Mouse (Mus musculus): ENCODE results near the gene Fndc10.
"Not testable (repeated sequence)": the region's sequence is repeated elsewhere in the genome, so short reads cannot be mapped to it uniquely, and the experiment has no call there.

Gene Fndc10

GRCm38 (mm10) chr4:155668689-155669597 lies 25.2 kb upstream of the Fndc10 start, which contains the start of gene Mib2:
TSS of gene Mib2 (minus strand) at chr4:155669198.
- Histone ChIP-seq H3K27me3 (ENCODE audit: control insufficient read depth, insufficient read depth, low read length, poor library complexity, severe bottlenecking) (peaks cover 3% of the 10 kb centered on the region; the same call in 1 of the 2 replicates), H3K36me3 (ENCODE audit: control insufficient read depth, insufficient read depth, low read length, poor library complexity, severe bottlenecking) (no peaks in the 10 kb centered on the region)
- peak; percentile 98 for DNase-seq (ENCODE audit: low read depth, low spot score)

GRCm38 (mm10) chr4:155669598-155670075 lies 24.5 kb upstream of the Fndc10 start:
- peaks cover 3% of the 10 kb centered on the region; the same call in 1 of the 2 replicates for H3K27me3 ChIP-seq (ENCODE audit: control insufficient read depth, insufficient read depth, low read length, poor library complexity, severe bottlenecking)
- DNase-seq (ENCODE audit: low read depth, low spot score): no peak
- H3K36me3 ChIP-seq (ENCODE audit: control insufficient read depth, insufficient read depth, low read length, poor library complexity, severe bottlenecking): no peaks in the 10 kb centered on the region

- not testable (repeated sequence) for DNase-seq (ENCODE audit: low read depth, low spot score); H3K36me3 ChIP-seq (ENCODE audit: control insufficient read depth, insufficient read depth, low read length, poor library complexity, severe bottlenecking); H3K27me3 ChIP-seq (ENCODE audit: control insufficient read depth, insufficient read depth, low read length, poor library complexity, severe bottlenecking)
These were observed 23.9 kb upstream of the Fndc10 start for GRCm38 (mm10) chr4:155670236-155670635.

GRCm38 (mm10) chr4:155672082-155672481 lies 22.1 kb upstream of the Fndc10 start:
- no peaks in the 10 kb centered on the region for H3K36me3 ChIP-seq (ENCODE audit: control insufficient read depth, insufficient read depth, low read length, poor library complexity, severe bottlenecking)
- peaks cover 3% of the 10 kb centered on the region; the same call in 1 of the 2 replicates for H3K27me3 ChIP-seq (ENCODE audit: control insufficient read depth, insufficient read depth, low read length, poor library complexity, severe bottlenecking)
- no peak for DNase-seq (ENCODE audit: low read depth, low spot score)

- DNase-seq (ENCODE audit: low read depth, low spot score): peak; percentile 54
- Histone ChIP-seq H3K27me3 (ENCODE audit: control insufficient read depth, insufficient read depth, low read length, poor library complexity, severe bottlenecking) (peaks cover 3% of the 10 kb centered on the region; the same call in 1 of the 2 replicates), H3K36me3 (ENCODE audit: control insufficient read depth, insufficient read depth, low read length, poor library complexity, severe bottlenecking) (no peaks in the 10 kb centered on the region)
These were observed 18.2 kb upstream of the Fndc10 start for GRCm38 (mm10) chr4:155675991-155676390.

GRCm38 (mm10) chr4:155683670-155684277 lies 10.4 kb upstream of the Fndc10 start:
- not testable (repeated sequence) for H3K36me3 ChIP-seq (ENCODE audit: control insufficient read depth, insufficient read depth, low read length, poor library complexity, severe bottlenecking); H3K27me3 ChIP-seq (ENCODE audit: control insufficient read depth, insufficient read depth, low read length, poor library complexity, severe bottlenecking); DNase-seq (ENCODE audit: low read depth, low spot score)

GRCm38 (mm10) chr4:155687764-155688163 lies 6.4 kb upstream of the Fndc10 start:
- H3K27me3 ChIP-seq (ENCODE audit: control insufficient read depth, insufficient read depth, low read length, poor library complexity, severe bottlenecking); DNase-seq (ENCODE audit: low read depth, low spot score); H3K36me3 ChIP-seq (ENCODE audit: control insufficient read depth, insufficient read depth, low read length, poor library complexity, severe bottlenecking): not testable (repeated sequence)

GRCm38 (mm10) chr4:155690571-155691375 lies 3.4 kb upstream of the Fndc10 start:
- no peak for DNase-seq (ENCODE audit: low read depth, low spot score)
- no peaks in the 10 kb centered on the region for H3K36me3 ChIP-seq (ENCODE audit: control insufficient read depth, insufficient read depth, low read length, poor library complexity, severe bottlenecking)
- H3K27me3 ChIP-seq (ENCODE audit: control insufficient read depth, insufficient read depth, low read length, poor library complexity, severe bottlenecking): no peaks in the 10 kb centered on the region

- peak; percentile 24 for DNase-seq (ENCODE audit: low read depth, low spot score)
- H3K36me3 ChIP-seq (ENCODE audit: control insufficient read depth, insufficient read depth, low read length, poor library complexity, severe bottlenecking): no peaks in the 10 kb centered on the region
- H3K27me3 ChIP-seq (ENCODE audit: control insufficient read depth, insufficient read depth, low read length, poor library complexity, severe bottlenecking): no peaks in the 10 kb centered on the region
These were observed 1.7 kb upstream of the Fndc10 start for GRCm38 (mm10) chr4:155692421-155692820.

GRCm38 (mm10) chr4:155694482-155695401 lies 600 bp downstream of the Fndc10 start:
- peak; percentile 80 for DNase-seq (ENCODE audit: low read depth, low spot score)
- H3K36me3 ChIP-seq (ENCODE audit: control insufficient read depth, insufficient read depth, low read length, poor library complexity, severe bottlenecking): no peaks in the 10 kb centered on the region
- H3K27me3 ChIP-seq (ENCODE audit: control insufficient read depth, insufficient read depth, low read length, poor library complexity, severe bottlenecking): no peaks in the 10 kb centered on the region

GRCm38 (mm10) chr4:155695531-155696062 lies 1.5 kb downstream of the Fndc10 start:
- H3K36me3 ChIP-seq (ENCODE audit: control insufficient read depth, insufficient read depth, low read length, poor library complexity, severe bottlenecking): no peaks in the 10 kb centered on the region
- no peak for DNase-seq (ENCODE audit: low read depth, low spot score)
- H3K27me3 ChIP-seq (ENCODE audit: control insufficient read depth, insufficient read depth, low read length, poor library complexity, severe bottlenecking): no peaks in the 10 kb centered on the region

GRCm38 (mm10) chr4:155696261-155697255 lies 2.4 kb downstream of the Fndc10 start:
- DNase-seq (ENCODE audit: low read depth, low spot score): no peak
- no peaks in the 10 kb centered on the region for H3K36me3 ChIP-seq (ENCODE audit: control insufficient read depth, insufficient read depth, low read length, poor library complexity, severe bottlenecking)
- H3K27me3 ChIP-seq (ENCODE audit: control insufficient read depth, insufficient read depth, low read length, poor library complexity, severe bottlenecking): no peaks in the 10 kb centered on the region

Data from splenic B cell, adult 2 months (primary cell).